Comparison of ENCODE assay signal across 11 mouse cellular contexts in the genomic region with DNA sequence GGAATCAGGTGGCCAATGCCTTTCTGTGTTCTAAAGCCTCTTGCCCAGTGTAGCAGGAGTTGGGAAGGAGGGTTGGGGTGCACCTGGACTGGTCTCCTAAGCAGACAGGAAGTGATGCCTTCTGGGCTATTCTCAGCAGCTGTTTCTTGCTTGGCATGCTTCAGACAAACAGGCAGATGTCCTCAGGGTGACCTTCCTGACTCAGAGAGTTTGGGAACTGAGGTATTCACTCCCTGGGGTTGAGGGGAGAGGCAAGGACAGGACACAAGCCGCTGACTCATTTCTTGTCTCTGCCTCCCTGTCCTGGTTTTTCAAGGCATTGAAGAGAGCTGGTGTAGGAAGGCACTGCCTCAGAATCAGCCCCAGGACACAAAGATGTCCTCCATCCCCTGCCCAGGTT.
DNase-seq lines count a peak whose midpoint lies in the region; TF ChIP-seq lines count a peak whose summit lies in the region.
"Had no signal": no experiment of that assay in that cellular context is flagged by ENCODE, and none has a peak within 500 bp of the region (broad histone marks: within the 10 kb centered on the region; RNA-seq: fewer than 3 reads in every experiment).

No protein-coding gene starts in this region.

- TF ChIP-seq POLR2A in heart, adult 2 months (IDR thresholded peaks at IDR 0.05; ENCODE audit: insufficient read depth, low read depth, low read length): no peak

- no peak overlapping the region for H3K4me3 ChIP-seq in heart, adult 2 months
- H3K4me3 ChIP-seq: limb, embryonic 13.5 days had no signal

- 0 out of 2 replicates have a peak, but pooled peaks have one; percentile 15 for TF ChIP-seq EP300 in heart, adult 2 months (IDR thresholded peaks at IDR 0.05; ENCODE audit: insufficient read depth, low read depth, low read length)

- no peak overlapping the region for H3K9ac ChIP-seq in heart, adult 2 months (ENCODE audit: low read depth, low read length)
- H3K9ac ChIP-seq: limb, embryonic 13.5 days; liver, postnatal 0 days had no signal

- peaks cover 10% of the 10 kb centered on the region for H3K4me1 ChIP-seq in heart, adult 2 months (ENCODE audit: control insufficient read depth, insufficient read depth, low read length)

- H3K36me3 ChIP-seq in heart, adult 2 months (ENCODE audit: control insufficient read depth, insufficient read depth, low read length): no peaks in the 10 kb centered on the region
- H3K36me3 ChIP-seq: limb, embryonic 13.5 days had no signal

- no peak overlapping the region for H3K27ac ChIP-seq in heart, adult 2 months
- H3K27ac ChIP-seq: limb, embryonic 13.5 days had no signal

- H3K27me3 ChIP-seq in heart, adult 2 months (ENCODE audit: control insufficient read depth, insufficient read depth, low read length): no peaks in the 10 kb centered on the region
- H3K27me3 ChIP-seq: limb, embryonic 13.5 days had no signal

- no peak for TF ChIP-seq CTCF in heart, adult 2 months (IDR thresholded peaks at IDR 0.05)

- intact Hi-C loops in heart, adult 2 months (cut with DNase I): no loop called here
- intact Hi-C loops in left cerebral cortex, postnatal 4 days (cut with DNase I): no loop called here

- WGBS in heart, adult 2 months: 15% methylated on average over 1 of the region's 1 CpGs

- DNase-seq in heart, adult 2 months: peak; percentile 31 to 36
- DNase-seq in heart, adult 8-10 months (ENCODE audit: low spot score): no peak
- DNase-seq in 3134 (ENCODE audit: extremely low read depth, insufficient read length, low spot score) (peak; percentile 66), MN1 (ENCODE audit: low spot score) (peak; percentile 25)
- DNase-seq in adrenal gland, postnatal 36 days: peak; percentile 57 to 61
- DNase-seq in layer of hippocampus, adult 9-10 months (ENCODE audit: low spot score): no peak
- no peak for DNase-seq in left cerebral cortex, postnatal 4 days
- no peak for DNase-seq in urinary bladder, postnatal 4 days (ENCODE audit: low spot score in 2 of 2)
- DNase-seq: layer of hippocampus, postnatal 36 days; liver, postnatal 0 days had no signal

- no peaks in the 10 kb centered on the region for H3K79me2 ChIP-seq in heart, adult 2 months (replicated peaks; ENCODE audit: control insufficient read depth, insufficient read depth, low read length)

Comparison
In these comparisons a context has a peak if more than half of its experiments do, and no peak if none do; other contexts are left out.
1. DNase-seq: peak in heart, adult 2 months (2 of 2), 3134 (single experiment), MN1 (single experiment) and adrenal gland, postnatal 36 days (2 of 2); none in heart, adult 8-10 months (single experiment), layer of hippocampus, adult 9-10 months (single experiment), left cerebral cortex, postnatal 4 days (single experiment) and urinary bladder, postnatal 4 days (0 of 2).